22 mouse cellular contexts compared by ENCODE assay signal in genomic region chr5:87372788-87373501, GRCm38 (mm10). TPM values are rescaled to one million over a fixed set of nuclear protein-coding genes. Genes with fewer than 3 reads are reported as not detected.
A peak's percentile ranks its signal among the peaks of the same experiment; 100 is the strongest.
DNase-seq lines count a peak whose midpoint lies in the region; ATAC-seq and TF ChIP-seq lines count a peak whose summit lies in the region.
"Not testable (repeated sequence)": the region's sequence is repeated elsewhere in the genome, so short reads cannot be mapped to it uniquely, and the experiment has no call there.
"Had no signal": no experiment of that assay in that cellular context is flagged by ENCODE, and none has a peak within 500 bp of the region (broad histone marks: within the 10 kb centered on the region; RNA-seq: fewer than 3 reads in every experiment).

No protein-coding gene starts in this region.

- not testable (repeated sequence) for H3K9me3 ChIP-seq in intestine, embryonic 15.5 days; intestine, postnatal 0 days (ENCODE audit: control insufficient read depth); liver, postnatal 0 days (ENCODE audit: low read length); stomach, embryonic 14.5 days (ENCODE audit: control insufficient read depth, low read depth, low read length); stomach, embryonic 16.5 days (replicated peaks; ENCODE audit: control insufficient read depth, low read length)

- H3K27me3 ChIP-seq in intestine, embryonic 15.5 days (replicated peaks); intestine, postnatal 0 days (replicated peaks; ENCODE audit: control insufficient read depth, insufficient read depth, low read length); liver, adult 2 months (ENCODE audit: control insufficient read depth, insufficient read depth, low read length); liver, postnatal 0 days (ENCODE audit: insufficient read depth, low read length); stomach, embryonic 14.5 days (ENCODE audit: control insufficient read depth, insufficient read depth, low read length); stomach, embryonic 16.5 days (ENCODE audit: control insufficient read depth, insufficient read depth, low read length): not testable (repeated sequence)

- TF ChIP-seq POLR2A in liver, adult 2 months (IDR thresholded peaks at IDR 0.05; ENCODE audit: extremely low read depth, insufficient read depth, low read length) = not testable (repeated sequence)

- not testable (repeated sequence) for H3K79me2 ChIP-seq in liver, adult 2 months (ENCODE audit: control insufficient read depth, insufficient read depth, low read length)

- TF ChIP-seq EP300 in liver, postnatal 0 days (IDR thresholded peaks at IDR 0.05; ENCODE audit: low read depth) = 0 out of 2 replicates have a peak, but pooled peaks have one; percentile 28

- TF ChIP-seq CTCF in intestine, postnatal 0 days (IDR thresholded peaks at IDR 0.05; ENCODE audit: low read depth) = 0 out of 2 replicates have a peak, but pooled peaks have one; percentile 9
- not testable (repeated sequence) for TF ChIP-seq CTCF in liver, adult 2 months (IDR thresholded peaks at IDR 0.05; ENCODE audit: low read depth, low read length); liver, postnatal 0 days (IDR thresholded peaks at IDR 0.05; ENCODE audit: low read depth)

- H3K9ac ChIP-seq in intestine, embryonic 15.5 days; intestine, postnatal 0 days (ENCODE audit: low read depth, low read length); liver, postnatal 0 days (replicated peaks); stomach, embryonic 14.5 days (replicated peaks; ENCODE audit: low read depth, low read length); stomach, embryonic 16.5 days (ENCODE audit: low read length): not testable (repeated sequence)
- peak overlapping the region; percentile 66; the same call in 1 of the 2 replicates for H3K9ac ChIP-seq in liver, adult 2 months (ENCODE audit: low read depth, low read length)

- H3K4me2 ChIP-seq in intestine, embryonic 15.5 days (replicated peaks); intestine, postnatal 0 days (replicated peaks; ENCODE audit: low read depth); liver, postnatal 0 days (ENCODE audit: low read depth, low read length); stomach, embryonic 14.5 days (replicated peaks; ENCODE audit: low read depth, low read length); stomach, embryonic 16.5 days (ENCODE audit: low read depth, low read length): not testable (repeated sequence)

- DNase-seq in kidney, adult 8-10 months = peak; percentile 9 to 16
- DNase-seq in liver, adult 2 months (ENCODE audit: extremely low read depth, low read depth, low spot score) = peak; percentile 92
- not testable (repeated sequence) for DNase-seq in liver, postnatal 0 days
- peak; percentile 47 for DNase-seq in yolk sac, embryonic 10.5 days (ENCODE audit: low spot score)

- H3K27ac ChIP-seq in intestine, embryonic 15.5 days; intestine, postnatal 0 days (ENCODE audit: low read depth, low read length); stomach, embryonic 14.5 days (ENCODE audit: low read length); stomach, embryonic 16.5 days (ENCODE audit: low read length): not testable (repeated sequence)
- H3K27ac ChIP-seq in liver, adult 2 months (replicated peaks; ENCODE audit: insufficient read depth, low read depth, low read length) = peak overlapping the region; percentile 88
- peak overlapping the region; percentile 70 for H3K27ac ChIP-seq in liver, postnatal 0 days (ENCODE audit: low read depth)

- not testable (repeated sequence) for H3K36me3 ChIP-seq in intestine, embryonic 15.5 days; intestine, postnatal 0 days (ENCODE audit: control insufficient read depth, insufficient read depth); liver, postnatal 0 days (replicated peaks; ENCODE audit: insufficient read depth, low read length); stomach, embryonic 14.5 days (ENCODE audit: control insufficient read depth, insufficient read depth, low read length); stomach, embryonic 16.5 days (ENCODE audit: control insufficient read depth, insufficient read depth, low read length)
- H3K36me3 ChIP-seq in liver, adult 2 months (ENCODE audit: control insufficient read depth, insufficient read depth, low read length) = peaks cover 23% of the 10 kb centered on the region

- H3K4me1 ChIP-seq in intestine, embryonic 15.5 days (replicated peaks); intestine, postnatal 0 days (replicated peaks; ENCODE audit: control insufficient read depth, insufficient read depth, low read length); liver, postnatal 0 days (ENCODE audit: insufficient read depth); stomach, embryonic 14.5 days (ENCODE audit: control insufficient read depth, insufficient read depth, low read length); stomach, embryonic 16.5 days (ENCODE audit: control insufficient read depth, insufficient read depth, low read length): not testable (repeated sequence)
- H3K4me1 ChIP-seq in liver, adult 2 months (ENCODE audit: control insufficient read depth, insufficient read depth, low read length) = peaks cover 14% of the 10 kb centered on the region; the same call in 1 of the 2 replicates

- ATAC-seq in intestine, embryonic 15.5 days = peak; percentile 95
- peak; percentile 83 for ATAC-seq in intestine, postnatal 0 days
- ATAC-seq in liver, postnatal 0 days = peak; percentile 20; the same call in 1 of the 2 replicates
- ATAC-seq in stomach, embryonic 14.5 days (ENCODE audit: insufficient number of reproducible peaks, insufficient read depth, low FRiP score, low read depth) = peak; percentile 82
- peak; percentile 79; the same call in 1 of the 2 replicates for ATAC-seq in stomach, embryonic 16.5 days (ENCODE audit: insufficient read depth, low FRiP score)

- WGBS in intestine, embryonic 15.5 days = 40% methylated on average over 4 of the region's 4 CpGs
- 22% methylated on average over 4 of the region's 4 CpGs for WGBS in intestine, postnatal 0 days
- WGBS in liver, adult 2 months = 5% methylated on average over 4 of the region's 4 CpGs
- 29% methylated on average over 4 of the region's 4 CpGs for WGBS in liver, postnatal 0 days (ENCODE audit: insufficient replicate concordance)
- WGBS in stomach, embryonic 14.5 days = 52% methylated on average over 4 of the region's 4 CpGs
- WGBS in stomach, embryonic 16.5 days = 44% methylated on average over 4 of the region's 4 CpGs

- H3K4me3 ChIP-seq in intestine, embryonic 15.5 days (replicated peaks); intestine, postnatal 0 days (ENCODE audit: low read depth, low read length); liver, postnatal 0 days (ENCODE audit: low read depth, low read length); stomach, embryonic 14.5 days (ENCODE audit: low read depth, low read length); stomach, embryonic 16.5 days (replicated peaks; ENCODE audit: low read length): not testable (repeated sequence)
- peak overlapping the region; percentile 33; the same call in 1 of the 2 replicates for H3K4me3 ChIP-seq in liver, adult 2 months (ENCODE audit: insufficient read depth, low read depth, low read length)

RNA-seq across cellular contexts. Expression of gene Ugt2a3, which starts 36.0 kb away (rescaled TPM):
- polyA plus RNA-seq in intestine, embryonic 15.5 days (2015; fragmentation: Nextera tagmentation; extraction: Ambion mirVana) = 3.1 and 3.6 TPM in 2 replicates
- 5.9 and 6.9 TPM in 2 replicates for polyA plus RNA-seq in intestine, postnatal 0 days (2015; fragmentation: Nextera tagmentation; extraction: Ambion mirVana)
- 509 and 549 TPM in 2 replicates for total RNA-seq in liver, adult 2 months (2014; rRNA removed)
- polyA plus RNA-seq in liver, adult 2 months (2012; rRNA removed) = 108 and 121 TPM in 2 replicates
- 1.9 and 3.7 TPM in 2 replicates for polyA plus RNA-seq in liver, postnatal 0 days (2015; fragmentation: Nextera tagmentation; extraction: Ambion mirVana)
- polyA plus RNA-seq in stomach, embryonic 14.5 days (2014; fragmentation: Nextera tagmentation; extraction: Ambion mirVana) = 0.45 TPM in 1 of 2 replicates, not detected in the other
- polyA plus RNA-seq in stomach, embryonic 16.5 days (2015; fragmentation: Nextera tagmentation; extraction: Ambion mirVana) = 0.39 and 0.58 TPM in 2 replicates
- total RNA-seq: adrenal gland, postnatal 25 days; common myeloid progenitor, adult 5-6 weeks; ES-E14; MEL had no signal
- polyA plus RNA-seq: adrenal gland, adult 2 months; brain, embryonic 14.5 days; C2C12; embryonic facial prominence, embryonic 11.5 days; embryonic facial prominence, embryonic 13.5 days; embryonic facial prominence, embryonic 15.5 days; erythroblast, embryonic 14.5 days; forebrain, embryonic 10.5 days; forebrain, embryonic 12.5 days; forebrain, embryonic 14.5 days had no signal

RNA-seq across cellular contexts. Expression of gene Ugt2b38, which starts 51.1 kb away (rescaled TPM):
- polyA plus RNA-seq in intestine, embryonic 15.5 days (2015; fragmentation: Nextera tagmentation; extraction: Ambion mirVana) = not detected in 2 replicates
- polyA plus RNA-seq in intestine, postnatal 0 days (2015; fragmentation: Nextera tagmentation; extraction: Ambion mirVana) = 0.10 TPM in 1 of 2 replicates, not detected in the other
- total RNA-seq in liver, adult 2 months (2014; rRNA removed) = 3.0 and 3.7 TPM in 2 replicates
- polyA plus RNA-seq in liver, adult 2 months (2012; rRNA removed) = 0.05 and 1.4 TPM in 2 replicates
- not detected in 2 replicates for polyA plus RNA-seq in liver, postnatal 0 days (2015; fragmentation: Nextera tagmentation; extraction: Ambion mirVana)
- not detected in 2 replicates for polyA plus RNA-seq in stomach, embryonic 14.5 days (2014; fragmentation: Nextera tagmentation; extraction: Ambion mirVana)
- polyA plus RNA-seq in stomach, embryonic 16.5 days (2015; fragmentation: Nextera tagmentation; extraction: Ambion mirVana) = not detected in 2 replicates
- total RNA-seq: adrenal gland, adult 2 months; adrenal gland, postnatal 25 days; common myeloid progenitor, adult 5-6 weeks; ES-E14; MEL had no signal
- polyA plus RNA-seq: adrenal gland, adult 2 months; brain, embryonic 14.5 days; C2C12; embryonic facial prominence, embryonic 11.5 days; embryonic facial prominence, embryonic 13.5 days; embryonic facial prominence, embryonic 15.5 days; erythroblast, embryonic 14.5 days; forebrain, embryonic 10.5 days; forebrain, embryonic 12.5 days; forebrain, embryonic 14.5 days had no signal

Comparison
In these comparisons a context has a peak if more than half of its experiments do, and no peak if none do; other contexts are left out.
1. RNA of gene Ugt2a3, which starts 36.0 kb away (polyA plus RNA-seq): 108 to 121 TPM in liver, adult 2 months; 5.9 to 6.9 TPM in intestine, postnatal 0 days, 3.1 to 3.6 TPM in intestine, embryonic 15.5 days, 1.9 to 3.7 TPM in liver, postnatal 0 days, 0.39 to 0.58 TPM in stomach, embryonic 16.5 days and 0.45 TPM in stomach, embryonic 14.5 days; every median in the first group is over 10 times any median in the second.
2. ATAC-seq: peak in every context shown above with its lines; median percentile 95 in intestine, embryonic 15.5 days; 83 in intestine, postnatal 0 days; 82 in stomach, embryonic 14.5 days; 79 in stomach, embryonic 16.5 days; 20 in liver, postnatal 0 days.